Mouse (Mus musculus): ENCODE measurements at regions not wholly inside any gene's neighbourhood (a gene's known extent, or its start where the extent isn't known, plus 50 kb on each side); places are given as distances from the start of the nearest gene placed in this dataset.

GRCm38 (mm10) chr15:25469185-25469845 lies 55.8 kb upstream of the Basp1 start:
- TF ChIP-seq CTCF (IDR thresholded peaks at IDR 0.05; ENCODE audit: low read depth), result 0 out of 2 replicates have a peak, but pooled peaks have one; percentile 6
- TF ChIP-seq EP300 (optimal IDR thresholded peaks at IDR 0.05), result no peak
